Mouse (Mus musculus) stomach, postnatal 0 days (tissue): ENCODE data around the gene Ptges3. TPM values are rescaled to one million over a fixed set of nuclear protein-coding genes. Genes with fewer than 3 reads are reported as not detected.
A peak's percentile ranks its signal among the peaks of the same experiment; 100 is the strongest.

Source experiments
- ATAC-seq: fragments of 200-750 bp; cut with Nextera tagmentation; 2 replicates; pipeline ENCODE4 v1.8.0; 2017; ENCODE audit not compliant: low FRiP score, low TSS enrichment
- DNase-seq: peaks from one replicate; pipeline ENCODE4 v3.0.0-alpha.2; 2016; ENCODE audit warnings: low spot score
- H3K27ac ChIP-seq: fragments of 300-500 bp; sonication (generic); replicated peaks from 2 replicates; pipeline ENCODE4 v1.5.1; 2014; ENCODE audit warnings: mild to moderate bottlenecking, control low read depth
- H3K27me3 ChIP-seq: fragments of 300-500 bp; sonication (generic); 2 replicates; pipeline ENCODE4 v1.6.1; 2014; ENCODE audit warnings: low read length; ENCODE audit not compliant: control insufficient read depth, insufficient read depth
- H3K36me3 ChIP-seq: fragments of 300-500 bp; sonication (generic); 2 replicates; pipeline ENCODE4 v1.6.1; 2014; ENCODE audit warnings: low read length, mixed read lengths; ENCODE audit not compliant: control insufficient read depth, insufficient read depth
- H3K4me1 ChIP-seq: fragments of 300-500 bp; sonication (generic); replicated peaks from 2 replicates; pipeline ENCODE4 v1.6.1; 2014; ENCODE audit warnings: antibody characterized with exemption; ENCODE audit not compliant: control insufficient read depth, insufficient read depth
- H3K4me2 ChIP-seq: fragments of 300-500 bp; sonication (generic); replicated peaks from 2 replicates; pipeline ENCODE4 v1.6.1; 2014; ENCODE audit warnings: low read depth, mild to moderate bottlenecking, control low read depth, moderate library complexity
- H3K4me3 ChIP-seq: fragments of 300-500 bp; sonication (generic); 2 replicates; pipeline ENCODE4 v1.5.1; 2014; ENCODE audit warnings: low read depth, low read length, control low read depth
- H3K9ac ChIP-seq: fragments of 300-500 bp; sonication (generic); 2 replicates; pipeline ENCODE4 v1.6.1; 2014; ENCODE audit warnings: mild to moderate bottlenecking, low read length, control low read depth, mixed read lengths
- H3K9me3 ChIP-seq: fragments of 300-500 bp; sonication (generic); 2 replicates; pipeline ENCODE4 v1.6.1; 2016; ENCODE audit warnings: low read length; ENCODE audit not compliant: control insufficient read depth
- CTCF ChIP-seq: IDR thresholded peaks from 2 replicates; pipeline ENCODE4 v1.5.1; 2016; ENCODE audit warnings: antibody characterized with exemption, low read depth, mild to moderate bottlenecking, moderate library complexity
- EP300 ChIP-seq: optimal IDR thresholded peaks from 2 replicates; pipeline ENCODE3; 2016; ENCODE audit warnings: antibody characterized with exemption
- WGBS: fragments of 180-500 bp; shearing (Covaris S2); extraction: QIAGEN DNeasy Blood & Tissue Kit; methylation state at CpG from one replicate; pipeline ENCODE4 v1.1.7; 2014; 5-methylcytosine and 5-hydroxymethylcytosine counted together
- polyA plus RNA-seq: library from polyadenylated mRNA; unstranded; fragments of >200 nt; fragmentation: Nextera tagmentation; extraction: Ambion mirVana; gene quantifications from 2 replicates; pipeline ENCODE4 v1.2.1, GENCODE M21; 2015

The Ptges3 gene
- polyA plus RNA-seq, 1 experiment from 2014 or later = 316 TPM

GRCm38 (mm10) chr10:128096693-128097586, 38.2 kb downstream of the Ptges3 start:
- Histone ChIP-seq H3K9me3 (no peaks in the 10 kb centered on the region), H3K9ac (peak overlapping the region; percentile 94), H3K4me3 (peak overlapping the region; percentile 97), H3K27me3 (no peaks in the 10 kb centered on the region), H3K4me1 (no peaks in the 10 kb centered on the region; the same call in none of the 2 replicates), H3K27ac (peak overlapping the region; percentile 89), H3K36me3 (no peaks in the 10 kb centered on the region), H3K4me2 (peak overlapping the region; percentile 77)
- DNase-seq = peak; percentile 92
- 1% methylated on average over 67 of the region's 86 CpGs for WGBS
- peak; percentile 77 for ATAC-seq
- TF ChIP-seq CTCF = peak; percentile 38
- TF ChIP-seq EP300 = no peak

- DNase-seq (peak; percentile 62), ATAC-seq (no peak)
- Histone ChIP-seq H3K4me3 (peak overlapping the region; percentile 97), H3K4me1 (no peaks in the 10 kb centered on the region; the same call in none of the 2 replicates), H3K36me3 (no peaks in the 10 kb centered on the region), H3K9ac (peak overlapping the region; percentile 94), H3K4me2 (peak overlapping the region; percentile 77), H3K27me3 (no peaks in the 10 kb centered on the region), H3K9me3 (no peaks in the 10 kb centered on the region), H3K27ac (peak overlapping the region; percentile 89)
- TF ChIP-seq EP300 (no peak), CTCF (no peak)
- 0% methylated on average over 13 of the region's 13 CpGs for WGBS
These were observed 38.8 kb downstream of the Ptges3 start for GRCm38 (mm10) chr10:128097587-128097971.

GRCm38 (mm10) chr10:128110103-128110761, 51.5 kb downstream of the Ptges3 start:
- H3K4me2 ChIP-seq = no peak overlapping the region
- 86% methylated on average over 4 of the region's 4 CpGs for WGBS
- H3K36me3 ChIP-seq = peaks cover 34% of the 10 kb centered on the region
- TF ChIP-seq EP300 (no peak), CTCF (no peak)
- no peak overlapping the region for H3K27ac ChIP-seq
- no peak overlapping the region for H3K9ac ChIP-seq
- no peak overlapping the region for H3K4me3 ChIP-seq
- no peak for ATAC-seq
- no peaks in the 10 kb centered on the region for H3K4me1 ChIP-seq
- H3K27me3 ChIP-seq = no peaks in the 10 kb centered on the region
- H3K9me3 ChIP-seq = no peaks in the 10 kb centered on the region
- DNase-seq = no peak

- Histone ChIP-seq H3K4me3 (no peak overlapping the region), H3K4me2 (no peak overlapping the region), H3K36me3 (peaks cover 43% of the 10 kb centered on the region), H3K9me3 (no peaks in the 10 kb centered on the region), H3K9ac (no peak overlapping the region), H3K4me1 (no peaks in the 10 kb centered on the region), H3K27me3 (no peaks in the 10 kb centered on the region), H3K27ac (no peak overlapping the region)
- TF ChIP-seq EP300 (no peak), CTCF (no peak)
- DNase-seq (no peak), ATAC-seq (no peak)
These were observed 52.5 kb downstream of the Ptges3 start for GRCm38 (mm10) chr10:128111227-128111626.

- no peaks in the 10 kb centered on the region for H3K27me3 ChIP-seq
- H3K9ac ChIP-seq = no peak overlapping the region
- no peak overlapping the region for H3K4me2 ChIP-seq
- no peak overlapping the region for H3K4me3 ChIP-seq
- ATAC-seq (no peak), DNase-seq (no peak)
- peaks cover 62% of the 10 kb centered on the region for H3K36me3 ChIP-seq
- 92% methylated on average over 7 of the region's 7 CpGs for WGBS
- no peaks in the 10 kb centered on the region for H3K9me3 ChIP-seq
- H3K4me1 ChIP-seq = no peaks in the 10 kb centered on the region
- TF ChIP-seq CTCF (no peak), EP300 (no peak)
- no peak overlapping the region for H3K27ac ChIP-seq
These were observed 65.1 kb downstream of the Ptges3 start for GRCm38 (mm10) chr10:128123833-128124232.

GRCm38 (mm10) chr10:128124831-128125230, 66.1 kb downstream of the Ptges3 start:
- no peak for ATAC-seq
- H3K27me3 ChIP-seq = no peaks in the 10 kb centered on the region
- no peaks in the 10 kb centered on the region for H3K9me3 ChIP-seq
- no peak overlapping the region for H3K4me2 ChIP-seq
- H3K27ac ChIP-seq = no peak overlapping the region
- H3K4me1 ChIP-seq = no peaks in the 10 kb centered on the region
- TF ChIP-seq CTCF (no peak), EP300 (no peak)
- no peak overlapping the region for H3K4me3 ChIP-seq
- H3K36me3 ChIP-seq = peaks cover 58% of the 10 kb centered on the region
- DNase-seq = no peak
- no peak overlapping the region for H3K9ac ChIP-seq
- 93% methylated on average over 9 of the region's 9 CpGs for WGBS
